In the genomic region with DNA sequence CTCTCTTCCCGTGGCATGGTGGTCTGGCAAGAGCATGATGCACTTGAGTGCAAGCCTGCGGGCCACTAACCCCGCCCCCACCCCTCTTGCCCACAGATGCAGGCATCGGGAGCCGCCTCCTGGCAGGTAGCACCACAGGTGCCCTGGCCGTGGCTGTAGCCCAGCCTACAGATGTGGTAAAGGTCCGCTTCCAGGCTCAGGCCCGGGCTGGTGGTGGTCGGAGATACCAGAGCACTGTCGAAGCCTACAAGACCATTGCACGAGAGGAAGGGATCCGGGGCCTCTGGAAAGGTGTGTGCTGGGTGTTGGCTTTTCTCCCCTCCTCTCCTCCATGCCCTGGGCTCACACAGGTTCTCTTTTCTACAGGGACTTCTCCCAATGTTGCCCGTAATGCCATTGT, we compare ENCODE assay signal across 27 mouse cellular contexts. TPM values are rescaled to one million over a fixed set of nuclear protein-coding genes. Genes with fewer than 3 reads are reported as not detected.
A peak's percentile ranks its signal among the peaks of the same experiment; 100 is the strongest.
DNase-seq lines count a peak whose midpoint lies in the region; ATAC-seq and TF ChIP-seq lines count a peak whose summit lies in the region.
"Had no signal": no experiment of that assay in that cellular context is flagged by ENCODE, and none has a peak within 500 bp of the region (broad histone marks: within the 10 kb centered on the region; RNA-seq: fewer than 3 reads in every experiment).

No protein-coding gene starts in this region.

- in situ Hi-C loops in ES-E14 (cut with MboI; ENCODE audit: low sequenced_read_pairs in 2 of 2, unreplicated experiment in 2 of 2): no loop called here

- peak overlapping the region; percentile 84; the same call in 1 of the 2 replicates for H3K27ac ChIP-seq in liver, embryonic 12.5 days
- H3K27ac ChIP-seq in ES-E14 (ENCODE audit: insufficient read depth, low read depth, low read length, poor library complexity, severe bottlenecking): no peak overlapping the region
- H3K27ac ChIP-seq in liver, embryonic 16.5 days (ENCODE audit: low read length): 0 out of 2 replicates have a peak overlapping the region, but pooled peaks have one; percentile 14
- no peak overlapping the region for H3K27ac ChIP-seq in forebrain, embryonic 11.5 days (ENCODE audit: low read depth, low read length)
- no peak overlapping the region for H3K27ac ChIP-seq in hindbrain, embryonic 14.5 days
- H3K27ac ChIP-seq: embryonic facial prominence, embryonic 15.5 days; forebrain, embryonic 13.5 days; heart, embryonic 10.5 days; hindbrain, embryonic 12.5 days; hindbrain, postnatal 0 days had no signal

- no peaks in the 10 kb centered on the region for H3K27me3 ChIP-seq in liver, embryonic 12.5 days (replicated peaks)
- H3K27me3 ChIP-seq in E14TG2a.4 (ENCODE audit: insufficient read depth, low read length): no peaks in the 10 kb centered on the region
- no peaks in the 10 kb centered on the region for H3K27me3 ChIP-seq in liver, embryonic 16.5 days (ENCODE audit: control insufficient read depth, insufficient read depth, low read depth, low read length)
- H3K27me3 ChIP-seq in forebrain, embryonic 11.5 days (ENCODE audit: control insufficient read depth, insufficient read depth, low read length): no peaks in the 10 kb centered on the region
- H3K27me3 ChIP-seq in hindbrain, embryonic 14.5 days (ENCODE audit: control insufficient read depth, insufficient read depth, low read length): no peaks in the 10 kb centered on the region
- H3K27me3 ChIP-seq: embryonic facial prominence, embryonic 15.5 days; hindbrain, embryonic 12.5 days had no signal

- H3K9ac ChIP-seq in liver, embryonic 12.5 days: peak overlapping the region; percentile 39; the same call in 1 of the 2 replicates
- peak overlapping the region; percentile 3; the same call in 1 of the 2 replicates for H3K9ac ChIP-seq in ES-E14 (ENCODE audit: insufficient read depth, low read depth, low read length, poor library complexity, severe bottlenecking)
- no peak overlapping the region for H3K9ac ChIP-seq in liver, embryonic 16.5 days (ENCODE audit: low read depth, low read length)
- H3K9ac ChIP-seq in forebrain, embryonic 11.5 days (ENCODE audit: low read length): no peak overlapping the region
- H3K9ac ChIP-seq in hindbrain, embryonic 14.5 days: no peak overlapping the region
- H3K9ac ChIP-seq: embryonic facial prominence, embryonic 15.5 days; forebrain, embryonic 13.5 days; forebrain, postnatal 0 days; hindbrain, embryonic 12.5 days had no signal

- no peak for ATAC-seq in liver, embryonic 12.5 days
- ATAC-seq in liver, embryonic 16.5 days (ENCODE audit: low read depth): no peak
- no peak for ATAC-seq in forebrain, embryonic 11.5 days (replicated peaks; ENCODE audit: low FRiP score)
- no peak for ATAC-seq in hindbrain, embryonic 14.5 days (ENCODE audit: low FRiP score)
- ATAC-seq: forebrain, embryonic 13.5 days; forebrain, postnatal 0 days; hindbrain, postnatal 0 days; intestine, embryonic 16.5 days had no signal

- DNase-seq in liver (no peak), ES-E14 (ENCODE audit: low read depth, low spot score) (no peak)
- DNase-seq in forebrain, embryonic 11.5 days (ENCODE audit: low spot score): no peak
- no peak for DNase-seq in hindbrain, embryonic 14.5 days (ENCODE audit: low spot score)
- DNase-seq: adrenal gland, adult 8-10 months; adrenal gland, postnatal 36 days; cerebellum, adult 2 months; cerebellum, postnatal 10 days; embryo, embryonic 11 days; forebrain, postnatal 0 days; gastrocnemius, postnatal 14 days; heart, postnatal 10 days; heart, postnatal 4 days had no signal

- peaks cover 90% of the 10 kb centered on the region for H3K4me1 ChIP-seq in liver, embryonic 12.5 days
- H3K4me1 ChIP-seq in E14TG2a.4 (replicated peaks; ENCODE audit: low read depth, low read length): peaks cover 91% of the 10 kb centered on the region
- H3K4me1 ChIP-seq in ES-E14 (ENCODE audit: control insufficient read depth in 2 of 2, insufficient read depth in 2 of 2, low read length in 2 of 2, poor library complexity in 1 of 2): peaks cover 6 to 44% of the 10 kb centered on the region in 2 experiments; a peak in 3 of 4 replicates
- H3K4me1 ChIP-seq in liver, embryonic 16.5 days (ENCODE audit: control insufficient read depth, low read depth, low read length): peaks cover 62% of the 10 kb centered on the region
- peaks cover 12% of the 10 kb centered on the region; the same call in 1 of the 2 replicates for H3K4me1 ChIP-seq in forebrain, embryonic 11.5 days (replicated peaks; ENCODE audit: control insufficient read depth, insufficient read depth, low read length)
- H3K4me1 ChIP-seq in hindbrain, embryonic 14.5 days (replicated peaks; ENCODE audit: control insufficient read depth, insufficient read depth, low read length): peaks cover 26% of the 10 kb centered on the region; the same call in 1 of the 2 replicates

- no peaks in the 10 kb centered on the region for H3K9me3 ChIP-seq in liver, embryonic 12.5 days (replicated peaks)
- H3K9me3 ChIP-seq in E14TG2a.4 (ENCODE audit: low read length) (no peaks in the 10 kb centered on the region), ES-E14 (ENCODE audit: control insufficient read depth, insufficient read depth, low read depth, low read length) (no peaks in the 10 kb centered on the region)
- no peaks in the 10 kb centered on the region for H3K9me3 ChIP-seq in liver, embryonic 16.5 days (replicated peaks; ENCODE audit: control insufficient read depth, low read length)
- H3K9me3 ChIP-seq in forebrain, embryonic 11.5 days (ENCODE audit: control insufficient read depth, low read length): no peaks in the 10 kb centered on the region
- H3K9me3 ChIP-seq in hindbrain, embryonic 14.5 days (ENCODE audit: control insufficient read depth, low read length): no peaks in the 10 kb centered on the region
- H3K9me3 ChIP-seq: embryonic facial prominence, embryonic 15.5 days; forebrain, embryonic 13.5 days; heart, embryonic 10.5 days; hindbrain, embryonic 12.5 days had no signal

- peak overlapping the region; percentile 94 for H3K4me2 ChIP-seq in liver, embryonic 12.5 days
- peak overlapping the region; percentile 8; the same call in 1 of the 2 replicates for H3K4me2 ChIP-seq in liver, embryonic 16.5 days (ENCODE audit: low read depth, low read length)
- H3K4me2 ChIP-seq in forebrain, embryonic 11.5 days (ENCODE audit: low read depth, low read length, severe bottlenecking): no peak overlapping the region
- H3K4me2 ChIP-seq in hindbrain, embryonic 14.5 days (replicated peaks): no peak overlapping the region
- H3K4me2 ChIP-seq: embryonic facial prominence, embryonic 15.5 days; forebrain, embryonic 13.5 days; hindbrain, embryonic 12.5 days had no signal

- peaks cover 69% of the 10 kb centered on the region for H3K36me3 ChIP-seq in liver, embryonic 12.5 days
- H3K36me3 ChIP-seq in E14TG2a.4 (ENCODE audit: insufficient read depth, low read length): peaks cover 67% of the 10 kb centered on the region
- peaks cover 55% of the 10 kb centered on the region for H3K36me3 ChIP-seq in ES-E14 (ENCODE audit: control insufficient read depth, insufficient read depth, low read length, poor library complexity, severe bottlenecking)
- H3K36me3 ChIP-seq in liver, embryonic 16.5 days (ENCODE audit: control insufficient read depth, insufficient read depth): peaks cover 60% of the 10 kb centered on the region
- H3K36me3 ChIP-seq in forebrain, embryonic 11.5 days (ENCODE audit: control insufficient read depth, insufficient read depth, low read length): no peaks in the 10 kb centered on the region; the same call in 1 of the 2 replicates
- no peaks in the 10 kb centered on the region for H3K36me3 ChIP-seq in hindbrain, embryonic 14.5 days (replicated peaks; ENCODE audit: control insufficient read depth, insufficient read depth)

- no peak overlapping the region for H3K4me3 ChIP-seq in liver, embryonic 12.5 days
- H3K4me3 ChIP-seq in E14TG2a.4 (replicated peaks; ENCODE audit: low read length) (peak overlapping the region; percentile 63), ES-E14 (ENCODE audit: insufficient read depth in 1 of 2, low read depth in 1 of 2, low read length in 2 of 2, poor library complexity in 1 of 2, severe bottlenecking in 1 of 2) (no peak overlapping the region)
- H3K4me3 ChIP-seq in liver, embryonic 16.5 days (ENCODE audit: low read depth, low read length): peak overlapping the region; percentile 2; the same call in 1 of the 2 replicates
- H3K4me3 ChIP-seq in forebrain, embryonic 11.5 days (ENCODE audit: low read depth, low read length): no peak overlapping the region
- no peak overlapping the region for H3K4me3 ChIP-seq in hindbrain, embryonic 14.5 days (replicated peaks; ENCODE audit: low read length)
- H3K4me3 ChIP-seq: embryonic facial prominence, embryonic 15.5 days; forebrain, embryonic 13.5 days; heart, embryonic 10.5 days; hindbrain, embryonic 12.5 days had no signal

- TF ChIP-seq CTCF in E14TG2a.4 (conservative IDR thresholded peaks at IDR 0.05; ENCODE audit: low read length): no peak

- 88% methylated on average over 13 of the region's 13 CpGs for WGBS in liver, embryonic 12.5 days (ENCODE audit: insufficient replicate concordance)
- WGBS in liver, embryonic 16.5 days (ENCODE audit: insufficient replicate concordance): 86% methylated on average over 13 of the region's 13 CpGs
- WGBS in forebrain, embryonic 11.5 days: 97% methylated on average over 13 of the region's 13 CpGs
- WGBS in hindbrain, embryonic 14.5 days: 92% methylated on average over 13 of the region's 13 CpGs

RNA-seq across cellular contexts. Expression of a gene that starts 4.8 kb away (rescaled TPM):
- 814 and 842 TPM in 2 replicates for polyA plus RNA-seq in liver, embryonic 12.5 days (2016; fragmentation: Nextera tagmentation; extraction: Ambion mirVana)
- 46.9 and 52.7 TPM in 2 replicates for total RNA-seq in ES-E14 (2012; rRNA removed)
- 722 and 766 TPM in 2 replicates for polyA plus RNA-seq in liver, embryonic 16.5 days (2015; fragmentation: Nextera tagmentation; extraction: Ambion mirVana)
- polyA plus RNA-seq in forebrain, embryonic 11.5 days (2014; fragmentation: Nextera tagmentation; extraction: Ambion mirVana): 79.7 and 90.4 TPM in 2 replicates
- polyA plus RNA-seq in hindbrain, embryonic 14.5 days (2014; fragmentation: Nextera tagmentation; extraction: Ambion mirVana): 73.5 and 77.2 TPM in 2 replicates

RNA-seq across cellular contexts. Expression of a gene that starts 16.8 kb away (rescaled TPM):
- polyA plus RNA-seq in liver, embryonic 12.5 days (2016; fragmentation: Nextera tagmentation; extraction: Ambion mirVana): 2.5 TPM in 2 replicates
- 2.5 and 2.8 TPM in 2 replicates for total RNA-seq in ES-E14 (2012; rRNA removed)
- polyA plus RNA-seq in liver, embryonic 16.5 days (2015; fragmentation: Nextera tagmentation; extraction: Ambion mirVana): 3.0 and 4.4 TPM in 2 replicates
- 0.49 and 0.84 TPM in 2 replicates for polyA plus RNA-seq in forebrain, embryonic 11.5 days (2014; fragmentation: Nextera tagmentation; extraction: Ambion mirVana)
- polyA plus RNA-seq in hindbrain, embryonic 14.5 days (2014; fragmentation: Nextera tagmentation; extraction: Ambion mirVana): 6.6 and 10.8 TPM in 2 replicates
- total RNA-seq: gastrocnemius, adult 18-20 months; gastrocnemius, postnatal 14 days; granulocyte monocyte progenitor cell, adult 5-6 weeks; heart, postnatal 10 days; heart, postnatal 4 days had no signal
- polyA plus RNA-seq: heart, embryonic 14.5 days had no signal

RNA-seq across cellular contexts. Expression of a gene that starts 25.2 kb away (rescaled TPM):
- 0.10 TPM in 1 of 2 replicates, not detected in the other for polyA plus RNA-seq in liver, embryonic 12.5 days (2016; fragmentation: Nextera tagmentation; extraction: Ambion mirVana)
- total RNA-seq in ES-E14 (2012; rRNA removed): not detected in 2 replicates
- polyA plus RNA-seq in liver, embryonic 16.5 days (2015; fragmentation: Nextera tagmentation; extraction: Ambion mirVana): 0.05 and 0.08 TPM in 2 replicates
- not detected in 2 replicates for polyA plus RNA-seq in forebrain, embryonic 11.5 days (2014; fragmentation: Nextera tagmentation; extraction: Ambion mirVana)
- not detected in 2 replicates for polyA plus RNA-seq in hindbrain, embryonic 14.5 days (2014; fragmentation: Nextera tagmentation; extraction: Ambion mirVana)
- total RNA-seq: common myeloid progenitor, adult 5-6 weeks; granulocyte monocyte progenitor cell, adult 5-6 weeks had no signal
- polyA plus RNA-seq: embryonic facial prominence, embryonic 11.5 days; forebrain, embryonic 13.5 days; forebrain, postnatal 0 days; hindbrain, embryonic 12.5 days; intestine, embryonic 16.5 days had no signal

RNA-seq across cellular contexts. Expression of a gene that starts 38.9 kb away (rescaled TPM):
- polyA plus RNA-seq in liver, embryonic 12.5 days (2016; fragmentation: Nextera tagmentation; extraction: Ambion mirVana): 15.1 and 18.1 TPM in 2 replicates
- total RNA-seq in ES-E14 (2012; rRNA removed): 11.3 and 14.6 TPM in 2 replicates
- 10.7 and 13.1 TPM in 2 replicates for polyA plus RNA-seq in liver, embryonic 16.5 days (2015; fragmentation: Nextera tagmentation; extraction: Ambion mirVana)
- polyA plus RNA-seq in forebrain, embryonic 11.5 days (2014; fragmentation: Nextera tagmentation; extraction: Ambion mirVana): 18.2 and 18.6 TPM in 2 replicates
- polyA plus RNA-seq in hindbrain, embryonic 14.5 days (2014; fragmentation: Nextera tagmentation; extraction: Ambion mirVana): 14.8 and 16.9 TPM in 2 replicates

Comparison
In these comparisons a context has a peak if more than half of its experiments do, and no peak if none do; other contexts are left out.
1. H3K4me3 ChIP-seq: peak in E14TG2a.4 (single experiment) and liver, embryonic 16.5 days (single experiment); none in liver, embryonic 12.5 days (single experiment), ES-E14 (0 of 2), forebrain, embryonic 11.5 days (single experiment) and hindbrain, embryonic 14.5 days (single experiment).
2. H3K9ac ChIP-seq: peak in liver, embryonic 12.5 days (single experiment) and ES-E14 (single experiment); none in liver, embryonic 16.5 days (single experiment), forebrain, embryonic 11.5 days (single experiment) and hindbrain, embryonic 14.5 days (single experiment).
3. H3K27ac ChIP-seq: peak in liver, embryonic 12.5 days (single experiment) and liver, embryonic 16.5 days (single experiment); none in ES-E14 (single experiment), forebrain, embryonic 11.5 days (single experiment) and hindbrain, embryonic 14.5 days (single experiment).
4. H3K4me2 ChIP-seq: peak in liver, embryonic 12.5 days (single experiment) and liver, embryonic 16.5 days (single experiment); none in forebrain, embryonic 11.5 days (single experiment) and hindbrain, embryonic 14.5 days (single experiment).